Mouse (Mus musculus): ENCODE results near the gene Olfr11. TPM values are rescaled to one million over a fixed set of nuclear protein-coding genes. Genes with fewer than 3 reads are reported as not detected.

Olfr11 gene
- polyA plus RNA-seq (2012; ENCODE audit: low replicate concordance): not detected in 2 replicates

DNA sequence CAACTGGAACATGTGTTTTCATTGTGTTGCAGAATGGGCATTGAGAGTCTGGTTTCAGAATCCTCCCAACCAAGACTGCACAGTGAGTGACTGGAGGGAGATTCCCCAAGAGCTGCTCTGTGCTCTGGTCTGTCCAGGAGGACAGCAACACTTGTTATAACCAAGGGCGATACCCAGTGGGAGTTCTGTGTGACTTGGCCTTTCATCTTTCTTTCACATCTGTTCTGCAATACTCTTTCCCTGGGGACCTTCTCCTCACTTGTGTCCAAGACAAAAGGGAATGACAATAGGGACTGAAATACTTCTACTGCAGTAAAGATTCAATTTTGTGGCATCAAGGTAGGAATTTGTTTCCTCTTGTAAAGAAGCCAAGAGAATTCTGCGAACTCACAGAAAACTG lies at the start of gene Olfr11:
Gene Olfr11, minus strand, starts transcription at position 101 of the 400 bp plus-strand sequence.

DNA sequence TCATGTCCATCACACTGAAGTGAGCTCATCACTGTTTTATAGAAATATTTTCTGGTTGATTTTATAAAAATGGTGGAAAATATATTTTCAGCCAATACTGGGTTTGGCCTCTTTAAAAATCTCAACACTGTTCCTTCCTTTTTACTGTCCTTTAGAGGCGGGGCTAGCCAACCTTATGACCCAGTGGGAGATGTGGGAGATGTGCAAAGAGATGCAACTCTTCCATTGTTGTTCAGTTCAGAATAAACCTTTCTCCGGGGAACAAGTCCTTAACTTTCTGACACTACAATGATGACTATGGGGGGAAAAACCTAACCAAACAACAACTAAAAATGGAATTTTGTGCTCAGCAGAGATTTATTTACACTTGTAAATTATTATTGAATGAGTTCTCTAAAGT lies 35.0 kb upstream of the Olfr11 start, which contains the start of gene Olfr1360:
Gene Olfr1360, minus strand, starts transcription at position 101 of the 400 bp plus-strand sequence.

DNA sequence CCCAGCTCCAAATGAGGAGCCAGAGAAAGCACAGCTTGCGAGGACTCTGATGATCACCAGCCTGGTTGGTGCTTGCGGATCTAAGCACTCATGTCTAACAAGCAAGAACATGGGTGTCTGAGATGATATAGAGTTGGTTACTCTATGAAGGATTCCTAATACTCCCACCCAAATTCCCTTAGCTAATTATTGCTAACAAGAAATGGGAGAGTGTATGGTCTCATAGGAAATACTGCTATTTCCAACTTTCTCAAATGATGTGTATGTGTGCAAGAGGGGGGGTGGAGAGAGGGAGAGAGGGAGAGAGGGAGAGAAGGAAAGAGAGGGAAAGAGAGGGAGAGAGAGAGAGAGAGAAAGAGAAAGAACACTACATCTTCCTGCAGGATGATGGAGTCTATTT lies 21.0 kb upstream of the Olfr11 start, which contains the start of gene Olfr1361:
Gene Olfr1361, minus strand, starts transcription at position 101 of the 400 bp plus-strand sequence.

DNA sequence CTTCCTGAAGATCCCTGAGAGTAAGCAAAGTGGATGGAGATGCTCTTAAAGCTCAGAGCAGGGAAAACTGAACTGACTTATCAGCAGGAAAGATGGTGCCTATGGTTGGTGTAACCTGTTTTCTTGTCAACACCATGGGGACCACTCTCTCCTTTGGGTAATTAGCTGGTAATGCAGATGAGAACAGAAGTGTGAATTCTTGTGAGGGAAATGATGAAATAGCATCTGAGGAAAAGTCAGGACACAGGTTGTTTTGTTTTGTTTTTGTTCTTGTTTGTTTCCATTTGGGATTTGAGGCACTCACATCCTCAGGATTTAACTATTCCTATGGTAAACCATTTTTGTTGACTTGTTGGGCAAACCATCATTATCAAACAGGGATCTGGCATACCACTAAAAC lies 28.4 kb downstream of the Olfr11 start, which contains the start of gene Olfr1362:
Gene Olfr1362, minus strand, starts transcription at position 101 of the 400 bp plus-strand sequence.

Other genes with a start within 250 kb of the Olfr11 start
- 6.9 and 8.3 TPM in 2 replicates for gene Zkscan3, start 239.8 kb downstream of the Olfr11 start, polyA plus RNA-seq (2012; ENCODE audit: low replicate concordance)
- gene Pgbd1, start 201.5 kb downstream of the Olfr11 start, polyA plus RNA-seq (2012; ENCODE audit: low replicate concordance): 0.19 TPM in 1 of 2 replicates, not detected in the other
- 7.6 and 8.1 TPM in 2 replicates for gene Zscan26, start 188.8 kb downstream of the Olfr11 start, polyA plus RNA-seq (2012; ENCODE audit: low replicate concordance)
- 0.65 and 1.1 TPM in 2 replicates for gene Nkapl, start 174.0 kb downstream of the Olfr11 start, polyA plus RNA-seq (2012; ENCODE audit: low replicate concordance)
- 0.07 TPM in 1 of 2 replicates, not detected in the other for gene Zkscan4, start 163.6 kb downstream of the Olfr11 start, polyA plus RNA-seq (2012; ENCODE audit: low replicate concordance)
- not detected in 2 replicates for gene Gm10065, start 163.1 kb downstream of the Olfr11 start, polyA plus RNA-seq (2012; ENCODE audit: low replicate concordance)
- 0.21 and 0.27 TPM in 2 replicates for gene AK157302, start 147.3 kb downstream of the Olfr11 start, polyA plus RNA-seq (2012; ENCODE audit: low replicate concordance)
- 5.8 and 7.5 TPM in 2 replicates for gene Gm11273, start 141.1 kb downstream of the Olfr11 start, polyA plus RNA-seq (2012; ENCODE audit: low replicate concordance)
- 3.4 and 5.8 TPM in 2 replicates for gene Zkscan8, start 111.4 kb downstream of the Olfr11 start, polyA plus RNA-seq (2012; ENCODE audit: low replicate concordance)
- not detected in 2 replicates for gene Olfr1366, start 99.7 kb downstream of the Olfr11 start, polyA plus RNA-seq (2012; ENCODE audit: low replicate concordance)
- not detected in 2 replicates for gene Olfr1535, start 82.6 kb downstream of the Olfr11 start, polyA plus RNA-seq (2012; ENCODE audit: low replicate concordance)
- not detected in 2 replicates for gene Olfr1364, start 60.8 kb downstream of the Olfr11 start, polyA plus RNA-seq (2012; ENCODE audit: low replicate concordance)
- gene Olfr1362, start 28.5 kb downstream of the Olfr11 start, polyA plus RNA-seq (2012; ENCODE audit: low replicate concordance): not detected in 2 replicates
- gene Olfr1361, start 20.9 kb upstream of the Olfr11 start, polyA plus RNA-seq (2012; ENCODE audit: low replicate concordance): not detected in 2 replicates
- gene Olfr1360, start 34.9 kb upstream of the Olfr11 start, polyA plus RNA-seq (2012; ENCODE audit: low replicate concordance): not detected in 2 replicates
- gene Olfr1359, start 55.6 kb upstream of the Olfr11 start, polyA plus RNA-seq (2012; ENCODE audit: low replicate concordance): not detected in 2 replicates
- 2.0 TPM in 1 of 2 replicates, not detected in the other for gene Hist1h2bl, start 73.6 kb upstream of the Olfr11 start, polyA plus RNA-seq (2012; ENCODE audit: low replicate concordance)
- gene Hist1h2ai, start 73.9 kb upstream of the Olfr11 start, polyA plus RNA-seq (2012; ENCODE audit: low replicate concordance): 11.2 and 13.3 TPM in 2 replicates
- 20.5 and 29.9 TPM in 2 replicates for gene Hist1h3h, start 75.1 kb upstream of the Olfr11 start, polyA plus RNA-seq (2012; ENCODE audit: low replicate concordance)
- gene Hist1h2bm, start 79.5 kb upstream of the Olfr11 start, polyA plus RNA-seq (2012; ENCODE audit: low replicate concordance): 0.85 and 0.91 TPM in 2 replicates
- gene Hist1h4j, start 92.5 kb upstream of the Olfr11 start, polyA plus RNA-seq (2012; ENCODE audit: low replicate concordance): 0.72 and 1.6 TPM in 2 replicates
- 10.5 and 30.0 TPM in 2 replicates for gene Hist1h4k, start 108.0 kb upstream of the Olfr11 start, polyA plus RNA-seq (2012; ENCODE audit: low replicate concordance)
- gene Hist1h2ak, start 111.3 kb upstream of the Olfr11 start, polyA plus RNA-seq (2012; ENCODE audit: low replicate concordance): 17.5 and 23.9 TPM in 2 replicates
- gene Hist1h2bn, start 111.6 kb upstream of the Olfr11 start, polyA plus RNA-seq (2012; ENCODE audit: low replicate concordance): 0.92 TPM in 1 of 2 replicates, not detected in the other
- gene Hist1h1b, start 138.1 kb upstream of the Olfr11 start, polyA plus RNA-seq (2012; ENCODE audit: low replicate concordance): 4.1 TPM in 1 of 2 replicates, not detected in the other
- 6.5 and 18.1 TPM in 2 replicates for gene Hist1h3i, start 140.9 kb upstream of the Olfr11 start, polyA plus RNA-seq (2012; ENCODE audit: low replicate concordance)
- gene Hist1h2an, start 144.7 kb upstream of the Olfr11 start, polyA plus RNA-seq (2012; ENCODE audit: low replicate concordance): 15.3 and 16.1 TPM in 2 replicates
- gene Hist1h2bp, start 144.9 kb upstream of the Olfr11 start, polyA plus RNA-seq (2012; ENCODE audit: low replicate concordance): 0.47 and 2.4 TPM in 2 replicates
- gene Hist1h2bq, start 167.7 kb upstream of the Olfr11 start, polyA plus RNA-seq (2012; ENCODE audit: low replicate concordance): 5.8 and 8.5 TPM in 2 replicates
- gene Hist1h2ao, start 167.9 kb upstream of the Olfr11 start, polyA plus RNA-seq (2012; ENCODE audit: low replicate concordance): 1,820 and 2,295 TPM in 2 replicates
- gene Hist1h4m, start 169.2 kb upstream of the Olfr11 start, polyA plus RNA-seq (2012; ENCODE audit: low replicate concordance): 19.5 and 44.0 TPM in 2 replicates
- 19.6 and 28.2 TPM in 2 replicates for gene Hist1h4n, start 189.7 kb upstream of the Olfr11 start, polyA plus RNA-seq (2012; ENCODE audit: low replicate concordance)
- gene Hist1h2ap, start 191.0 kb upstream of the Olfr11 start, polyA plus RNA-seq (2012; ENCODE audit: low replicate concordance): 1,183 and 6,694 TPM in 2 replicates
- gene Hist1h2br, start 191.2 kb upstream of the Olfr11 start, polyA plus RNA-seq (2012; ENCODE audit: low replicate concordance): 5.3 and 9.4 TPM in 2 replicates

Measured in hematopoietic multipotent progenitor cell, adult 10-12 weeks (in vitro differentiated cells).